Mouse (Mus musculus): Measurements from ENCODE around the gene Map3k14.

- TF ChIP-seq MYC (IDR thresholded peaks at IDR 0.05; ENCODE audit: low read depth, low read length) (no peak), EP300 (IDR thresholded peaks at IDR 0.05; ENCODE audit: low read depth in 1 of 2, low read length in 2 of 2) (no peak), CHD2 (IDR thresholded peaks at IDR 0.05; ENCODE audit: low read length) (no peak), CTCF (IDR thresholded peaks at IDR 0.05 in 2 of 3, conservative IDR thresholded peaks at IDR 0.05 in 1 of 3; ENCODE audit: control insufficient read depth in 1 of 3, insufficient read depth in 1 of 3, low read depth in 2 of 3, low read length in 3 of 3, poor library complexity in 1 of 3, severe bottlenecking in 1 of 3) (no peak), POLR2A (IDR thresholded peaks at IDR 0.05; ENCODE audit: control insufficient read depth in 1 of 2, insufficient read depth in 1 of 2, low read depth in 1 of 2, low read length in 2 of 2, poor library complexity in 1 of 2) (no peak), BHLHE40 (IDR thresholded peaks at IDR 0.05; ENCODE audit: borderline replicate concordance, low read depth, low read length) (no peak), MXI1 (IDR thresholded peaks at IDR 0.05; ENCODE audit: low read depth, low read length) (no peak), RAD21 (IDR thresholded peaks at IDR 0.05; ENCODE audit: low read depth, low read length) (no peak), KAT2A (conservative IDR thresholded peaks at IDR 0.05; ENCODE audit: low read depth, low read length) (no peak), USF1 (IDR thresholded peaks at IDR 0.05; ENCODE audit: low read depth, low read length) (no peak), UBTF (IDR thresholded peaks at IDR 0.05; ENCODE audit: borderline replicate concordance, insufficient read depth, low read depth, low read length) (no peak), HCFC1 (IDR thresholded peaks at IDR 0.05; ENCODE audit: low read depth, low read length) (no peak), MAFK (IDR thresholded peaks at IDR 0.05; ENCODE audit: borderline replicate concordance, low read depth, low read length) (no peak), NRF1 (IDR thresholded peaks at IDR 0.05; ENCODE audit: insufficient read depth, low read depth, low read length, poor library complexity, severe bottlenecking) (no peak)
These were observed 30.4 kb downstream of the Map3k14 start for GRCm38 (mm10) chr11:103236903-103237302.

Data from MEL (cell line).